Mouse (Mus musculus) ES-Bruce4 (cell line): ENCODE measurements at regions not wholly inside any gene's neighbourhood (a gene's known extent, or its start where the extent isn't known, plus 50 kb on each side); places are given as distances from the start of the nearest gene placed in this dataset.

Source experiments
- H3K27ac ChIP-seq: 2 replicates; pipeline ENCODE4 v1.5.1; 2012; ENCODE audit warnings: low read length, inconsistent platforms; ENCODE audit not compliant: insufficient read depth
- H3K27me3 ChIP-seq: 2 replicates; pipeline ENCODE4 v1.6.1; 2012; ENCODE audit warnings: mild to moderate bottlenecking, low read length, inconsistent platforms; ENCODE audit not compliant: control insufficient read depth, poor library complexity, insufficient read depth, severe bottlenecking
- H3K36me3 ChIP-seq: 2 replicates; pipeline ENCODE4 v1.6.1; 2012; ENCODE audit warnings: inconsistent platforms, mild to moderate bottlenecking, low read length, moderate library complexity; ENCODE audit not compliant: control insufficient read depth, poor library complexity, insufficient read depth, severe bottlenecking
- H3K4me1 ChIP-seq: one replicate; pipeline ENCODE4 v1.8.1; 2011; ENCODE audit warnings: low read length; ENCODE audit not compliant: control insufficient read depth, insufficient read depth
- H3K4me3 ChIP-seq: 2 replicates; pipeline ENCODE4 v1.5.1; 2011; ENCODE audit warnings: low read depth, mild to moderate bottlenecking, low read length
- H3K9ac ChIP-seq: 2 replicates; pipeline ENCODE4 v1.6.1; 2012; ENCODE audit warnings: low read depth, mild to moderate bottlenecking, inconsistent platforms; ENCODE audit not compliant: poor library complexity, severe bottlenecking
- H3K9me3 ChIP-seq: replicated peaks from 2 replicates; pipeline ENCODE4 v1.6.1; 2012; ENCODE audit warnings: mild to moderate bottlenecking, low read length, inconsistent platforms; ENCODE audit not compliant: control insufficient read depth, poor library complexity, insufficient read depth, severe bottlenecking
- CTCF ChIP-seq: IDR thresholded peaks from one replicate; pipeline ENCODE4 v1.8.1; 2011; ENCODE audit warnings: low read depth, low read length
- EP300 ChIP-seq: IDR thresholded peaks from 2 replicates; pipeline ENCODE4 v1.6.1; 2011; ENCODE audit warnings: low read depth, low read length; ENCODE audit not compliant: insufficient read depth
- POLR2A ChIP-seq: IDR thresholded peaks from one replicate; pipeline ENCODE4 v1.8.1; 2011; ENCODE audit warnings: low read length; ENCODE audit not compliant: insufficient read depth

DNA sequence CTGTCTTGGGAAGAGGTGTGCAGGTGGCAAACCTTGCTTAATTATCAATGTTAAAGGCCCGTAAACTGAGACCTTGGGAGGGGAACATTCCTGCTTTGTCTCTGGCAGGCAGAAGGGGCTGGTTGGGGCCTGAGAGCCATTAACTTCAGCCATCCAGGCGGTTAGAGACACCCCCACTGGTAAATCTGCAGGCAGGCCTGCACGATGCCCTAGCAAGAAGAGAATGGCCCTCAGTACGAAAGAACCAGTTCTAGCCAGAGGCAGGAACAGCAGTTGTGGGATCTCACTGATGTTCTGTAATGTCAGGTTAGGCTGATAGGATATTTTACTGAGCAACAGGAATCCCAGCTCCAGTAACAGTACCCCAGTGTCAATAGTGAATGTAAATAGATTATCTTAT, 70.5 kb downstream of the Apip start:
- Histone ChIP-seq H3K9ac (no peak overlapping the region), H3K4me3 (no peak overlapping the region), H3K4me1 (no peaks in the 10 kb centered on the region), H3K27me3 (no peaks in the 10 kb centered on the region), H3K9me3 (no peaks in the 10 kb centered on the region), H3K27ac (no peak overlapping the region), H3K36me3 (no peaks in the 10 kb centered on the region)
- TF ChIP-seq POLR2A (no peak), CTCF (no peak), EP300 (no peak)

GRCm38 (mm10) chr2:103144420-103144819, 70.9 kb downstream of the Apip start:
- Histone ChIP-seq H3K27ac (no peak overlapping the region), H3K9ac (no peak overlapping the region), H3K36me3 (no peaks in the 10 kb centered on the region), H3K4me1 (no peaks in the 10 kb centered on the region), H3K4me3 (no peak overlapping the region), H3K27me3 (no peaks in the 10 kb centered on the region), H3K9me3 (no peaks in the 10 kb centered on the region)
- TF ChIP-seq POLR2A (no peak), CTCF (no peak), EP300 (no peak)

- Histone ChIP-seq H3K9ac (no peak overlapping the region), H3K9me3 (no peaks in the 10 kb centered on the region), H3K27ac (no peak overlapping the region), H3K36me3 (no peaks in the 10 kb centered on the region), H3K27me3 (no peaks in the 10 kb centered on the region), H3K4me1 (no peaks in the 10 kb centered on the region), H3K4me3 (no peak overlapping the region)
- TF ChIP-seq CTCF (no peak), POLR2A (no peak), EP300 (no peak)
Measured at GRCm38 (mm10) chr2:103145058-103145457, 71.6 kb downstream of the Apip start.

DNA sequence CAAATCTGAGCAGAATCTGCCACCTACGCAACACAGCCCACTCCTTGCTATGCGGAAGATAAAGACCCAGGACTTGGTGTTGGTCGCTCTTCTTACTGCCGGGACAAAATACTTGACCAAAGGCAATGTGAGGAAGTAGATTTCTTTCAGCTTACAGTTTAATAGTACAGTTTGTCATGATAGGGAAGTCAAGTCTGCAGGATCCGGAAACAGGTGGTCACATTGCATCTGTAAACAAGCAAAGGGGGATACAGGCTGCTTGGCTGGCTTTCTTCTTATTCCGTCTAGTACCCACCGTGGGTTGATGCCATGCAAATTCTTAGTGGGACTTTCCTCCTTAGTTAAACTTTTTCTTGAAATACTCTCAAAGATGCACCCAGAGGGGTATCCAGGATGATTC, 72.7 kb downstream of the Apip start:
- H3K27me3 ChIP-seq: no peaks in the 10 kb centered on the region
- TF ChIP-seq CTCF: no peak
- TF ChIP-seq EP300: no peak
- no peak for TF ChIP-seq POLR2A
- H3K4me3 ChIP-seq: no peak overlapping the region
- no peaks in the 10 kb centered on the region for H3K4me1 ChIP-seq
- no peak overlapping the region for H3K9ac ChIP-seq
- no peaks in the 10 kb centered on the region for H3K9me3 ChIP-seq
- H3K27ac ChIP-seq: no peak overlapping the region
- no peaks in the 10 kb centered on the region for H3K36me3 ChIP-seq

DNA sequence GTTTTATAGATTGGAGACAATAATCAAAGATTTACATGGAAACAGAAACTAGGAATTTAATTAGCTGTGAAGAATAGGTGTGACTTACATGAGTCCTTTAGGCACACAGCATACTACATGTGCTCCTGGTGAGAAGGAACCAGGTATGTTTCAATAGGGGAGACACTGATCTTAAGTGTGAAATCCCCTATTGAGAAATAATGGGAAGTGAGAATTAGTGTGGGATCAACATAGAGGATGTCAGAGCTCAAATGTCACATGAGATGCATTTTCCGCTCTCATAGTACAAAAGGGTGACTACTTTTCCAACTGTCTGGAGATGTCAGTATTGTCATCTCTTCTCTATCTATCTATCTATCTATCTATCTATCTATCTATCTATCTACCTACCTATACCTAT, 79.8 kb downstream of the Apip start:
- no peaks in the 10 kb centered on the region for H3K9me3 ChIP-seq
- no peak overlapping the region for H3K9ac ChIP-seq
- H3K4me1 ChIP-seq: no peaks in the 10 kb centered on the region
- TF ChIP-seq EP300: no peak
- TF ChIP-seq POLR2A: no peak
- no peaks in the 10 kb centered on the region for H3K27me3 ChIP-seq
- no peaks in the 10 kb centered on the region for H3K36me3 ChIP-seq
- no peak overlapping the region for H3K27ac ChIP-seq
- H3K4me3 ChIP-seq: no peak overlapping the region

DNA sequence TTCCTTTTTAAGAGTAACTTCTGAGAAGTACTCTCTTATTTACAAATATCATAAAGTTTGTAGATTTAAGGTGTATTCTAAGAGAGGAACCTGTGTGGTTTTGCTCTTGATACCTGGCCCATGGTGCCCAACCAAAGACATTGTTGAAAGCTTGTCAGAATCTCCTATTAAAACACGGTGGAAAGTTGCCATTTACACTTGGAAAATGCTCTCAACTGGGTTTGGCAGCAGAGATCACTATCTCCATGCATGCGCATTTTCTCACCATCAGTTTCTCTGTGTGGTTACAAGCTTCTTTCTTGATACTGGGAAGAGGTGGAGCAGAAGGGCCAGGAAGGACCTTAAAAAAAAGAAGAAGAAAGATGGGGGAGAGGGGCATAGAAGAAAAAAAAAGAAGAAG, 94.3 kb downstream of the Apip start:
- Histone ChIP-seq H3K4me1 (no peaks in the 10 kb centered on the region), H3K27me3 (no peaks in the 10 kb centered on the region), H3K9ac (no peak overlapping the region), H3K4me3 (no peak overlapping the region), H3K36me3 (no peaks in the 10 kb centered on the region), H3K9me3 (no peaks in the 10 kb centered on the region), H3K27ac (no peak overlapping the region)
- TF ChIP-seq POLR2A (no peak), EP300 (no peak), CTCF (no peak)
